Mouse (Mus musculus): ENCODE data around the gene Ube2s.

- TF ChIP-seq CTCF (IDR thresholded peaks at IDR 0.05; ENCODE audit: insufficient read depth, low read length) (no peak), POLR2A (IDR thresholded peaks at IDR 0.05; ENCODE audit: borderline replicate concordance, extremely low read depth, low read depth, low read length) (no peak)
Measured at GRCm38 (mm10) chr7:4837639-4838038, 25.2 kb upstream of the Ube2s start.
